Mouse (Mus musculus) midbrain, embryonic 15.5 days (tissue): Measurements from ENCODE around the gene Spag7. TPM values are rescaled to one million over a fixed set of nuclear protein-coding genes. Genes with fewer than 3 reads are reported as not detected.

Source experiments
- ATAC-seq: fragments of 200-750 bp; cut with Nextera tagmentation; replicated peaks from 2 replicates; pipeline ENCODE4 v1.8.0; 2017; ENCODE audit warnings: moderate TSS enrichment
- H3K27ac ChIP-seq: fragments of 300-500 bp; sonication (generic); 2 replicates; pipeline ENCODE4 v1.5.1; 2015; ENCODE audit warnings: mild to moderate bottlenecking, inconsistent platforms
- H3K27me3 ChIP-seq: fragments of 300-500 bp; sonication (generic); replicated peaks from 2 replicates; pipeline ENCODE4 v1.6.1; 2015; ENCODE audit warnings: inconsistent platforms
- H3K36me3 ChIP-seq: fragments of 300-500 bp; sonication (generic); replicated peaks from 2 replicates; pipeline ENCODE4 v1.6.1; 2015; ENCODE audit warnings: inconsistent platforms
- H3K4me1 ChIP-seq: fragments of 300-500 bp; sonication (generic); 2 replicates; pipeline ENCODE4 v1.6.1; 2015; ENCODE audit warnings: inconsistent platforms
- H3K4me2 ChIP-seq: fragments of 300-500 bp; sonication (generic); 2 replicates; pipeline ENCODE4 v1.6.1; 2015; ENCODE audit warnings: inconsistent platforms, mild to moderate bottlenecking, moderate library complexity
- H3K4me3 ChIP-seq: fragments of 300-500 bp; sonication (generic); 2 replicates; pipeline ENCODE4 v1.5.1; 2015; ENCODE audit warnings: mild to moderate bottlenecking, inconsistent platforms
- H3K9ac ChIP-seq: fragments of 300-500 bp; sonication (generic); 2 replicates; pipeline ENCODE4 v1.6.1; 2015; ENCODE audit warnings: mild to moderate bottlenecking, inconsistent platforms
- H3K9me3 ChIP-seq: fragments of 300-500 bp; sonication (generic); 2 replicates; pipeline ENCODE4 v1.6.1; 2016; ENCODE audit warnings: inconsistent platforms
- WGBS: fragments of 180-500 bp; shearing (Covaris S2); methylation state at CpG from one replicate; pipeline ENCODE4 v1.1.7; 2015; ENCODE audit warnings: mixed read lengths; 5-methylcytosine and 5-hydroxymethylcytosine counted together
- microRNA-seq: library from miRNA; unstranded; fragments of <30 nt; microRNA quantifications from one replicate; pipeline ENCODE4, GENCODE M21; 2016
- polyA plus RNA-seq: library from polyadenylated mRNA; unstranded; fragments of >200 nt; fragmentation: Nextera tagmentation; extraction: Ambion mirVana; gene quantifications from 2 replicates; pipeline ENCODE4 v1.2.1, GENCODE M21; 2015

Gene Spag7
- polyA plus RNA-seq, 1 experiment from 2014 or later, result 171 TPM

GRCm38 (mm10) chr11:70629557-70629956 lies 39.7 kb downstream of the Spag7 start:
- Histone ChIP-seq H3K4me3 (no peak overlapping the region), H3K27ac (no peak overlapping the region), H3K9ac (no peak overlapping the region), H3K27me3 (no peaks in the 10 kb centered on the region), H3K4me2 (no peak overlapping the region), H3K4me1 (no peaks in the 10 kb centered on the region), H3K36me3 (no peaks in the 10 kb centered on the region), H3K9me3 (no peaks in the 10 kb centered on the region)
- 51% methylated on average over 5 of the region's 5 CpGs for WGBS
- no peak for ATAC-seq

DNA sequence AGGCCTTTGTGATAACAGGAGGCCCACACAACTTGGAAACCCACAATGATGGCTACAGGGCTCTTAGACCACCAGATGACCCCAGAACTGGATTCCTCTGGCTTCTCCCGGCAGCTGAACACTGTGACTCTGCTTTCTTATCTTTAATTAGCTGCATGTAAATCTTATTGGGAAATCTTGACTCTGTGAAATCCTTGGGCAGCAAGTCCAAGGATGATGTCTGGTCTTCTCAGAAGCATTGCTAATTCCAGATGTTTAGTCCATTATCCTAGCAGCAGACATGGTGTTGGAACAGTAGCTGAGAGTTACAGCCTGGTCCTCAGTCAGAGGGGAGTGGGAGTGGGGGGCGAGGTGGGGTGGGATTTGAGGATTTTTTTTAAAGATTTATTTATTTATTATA lies 40.8 kb downstream of the Spag7 start:
- Histone ChIP-seq H3K4me3 (no peak overlapping the region), H3K4me2 (no peak overlapping the region), H3K9ac (no peak overlapping the region), H3K36me3 (no peaks in the 10 kb centered on the region), H3K27me3 (no peaks in the 10 kb centered on the region), H3K4me1 (no peaks in the 10 kb centered on the region), H3K9me3 (no peaks in the 10 kb centered on the region), H3K27ac (no peak overlapping the region)
- no peak for ATAC-seq
- WGBS, result 71% methylated on average over 2 of the region's 2 CpGs

DNA sequence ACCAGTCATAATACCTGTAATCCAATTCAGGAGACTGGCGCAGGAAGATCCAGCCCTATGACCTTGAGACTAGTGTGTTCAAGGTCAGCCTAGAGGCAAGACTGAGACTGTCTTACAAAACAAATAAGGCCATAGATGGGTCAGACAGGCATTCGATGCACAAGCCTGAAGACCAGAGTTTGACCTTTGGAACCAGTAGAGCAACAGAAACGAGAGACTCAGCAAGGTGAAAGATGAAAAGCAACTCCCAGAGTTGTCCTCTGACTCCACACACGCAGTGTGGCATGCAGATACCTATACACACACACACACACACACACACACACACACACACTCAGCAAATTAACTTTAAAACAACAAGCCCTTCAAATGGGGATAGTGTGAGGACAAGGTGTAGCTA lies 42.3 kb downstream of the Spag7 start:
- Histone ChIP-seq H3K27me3 (no peaks in the 10 kb centered on the region), H3K4me3 (no peak overlapping the region), H3K9ac (no peak overlapping the region), H3K4me1 (no peaks in the 10 kb centered on the region), H3K27ac (no peak overlapping the region), H3K4me2 (no peak overlapping the region), H3K9me3 (no peaks in the 10 kb centered on the region), H3K36me3 (no peaks in the 10 kb centered on the region)
- ATAC-seq, result no peak
- WGBS, result 79% methylated on average over 4 of the region's 4 CpGs

DNA sequence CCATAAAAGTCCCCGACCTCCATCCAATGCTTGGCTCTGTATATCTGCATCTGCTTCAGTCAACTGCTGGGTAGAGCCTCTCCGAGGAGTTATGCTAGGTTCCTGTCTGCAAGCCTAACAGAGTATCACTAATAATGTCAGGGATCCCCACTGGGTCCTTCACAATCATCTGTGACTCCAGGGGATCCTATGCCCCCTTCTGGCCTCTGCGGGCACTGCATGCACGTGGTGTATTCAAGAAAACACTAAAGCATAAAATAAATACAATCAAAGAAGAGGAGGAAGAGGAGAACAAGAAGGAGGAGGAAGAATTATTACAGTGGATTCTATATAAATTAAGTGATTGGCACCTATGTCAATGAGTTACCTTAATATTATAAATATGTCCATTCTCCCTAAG lies 43.7 kb downstream of the Spag7 start:
- no peaks in the 10 kb centered on the region for H3K9me3 ChIP-seq
- H3K27me3 ChIP-seq, result no peaks in the 10 kb centered on the region
- 46% methylated on average over 4 of the region's 4 CpGs for WGBS
- no peak overlapping the region for H3K9ac ChIP-seq
- no peak overlapping the region for H3K27ac ChIP-seq
- H3K36me3 ChIP-seq, result no peaks in the 10 kb centered on the region
- no peak overlapping the region for H3K4me2 ChIP-seq
- no peaks in the 10 kb centered on the region for H3K4me1 ChIP-seq
- no peak overlapping the region for H3K4me3 ChIP-seq
- no peak for ATAC-seq

GRCm38 (mm10) chr11:70623053-70623742 lies 46.0 kb downstream of the Spag7 start:
- no peak overlapping the region for H3K4me2 ChIP-seq
- H3K4me1 ChIP-seq, result no peaks in the 10 kb centered on the region
- H3K27me3 ChIP-seq, result no peaks in the 10 kb centered on the region
- no peak overlapping the region for H3K4me3 ChIP-seq
- WGBS, result 86% methylated on average over 10 of the region's 10 CpGs
- ATAC-seq, result no peak
- no peak overlapping the region for H3K27ac ChIP-seq
- H3K9ac ChIP-seq, result no peak overlapping the region
- no peaks in the 10 kb centered on the region for H3K36me3 ChIP-seq
- H3K9me3 ChIP-seq, result no peaks in the 10 kb centered on the region

DNA sequence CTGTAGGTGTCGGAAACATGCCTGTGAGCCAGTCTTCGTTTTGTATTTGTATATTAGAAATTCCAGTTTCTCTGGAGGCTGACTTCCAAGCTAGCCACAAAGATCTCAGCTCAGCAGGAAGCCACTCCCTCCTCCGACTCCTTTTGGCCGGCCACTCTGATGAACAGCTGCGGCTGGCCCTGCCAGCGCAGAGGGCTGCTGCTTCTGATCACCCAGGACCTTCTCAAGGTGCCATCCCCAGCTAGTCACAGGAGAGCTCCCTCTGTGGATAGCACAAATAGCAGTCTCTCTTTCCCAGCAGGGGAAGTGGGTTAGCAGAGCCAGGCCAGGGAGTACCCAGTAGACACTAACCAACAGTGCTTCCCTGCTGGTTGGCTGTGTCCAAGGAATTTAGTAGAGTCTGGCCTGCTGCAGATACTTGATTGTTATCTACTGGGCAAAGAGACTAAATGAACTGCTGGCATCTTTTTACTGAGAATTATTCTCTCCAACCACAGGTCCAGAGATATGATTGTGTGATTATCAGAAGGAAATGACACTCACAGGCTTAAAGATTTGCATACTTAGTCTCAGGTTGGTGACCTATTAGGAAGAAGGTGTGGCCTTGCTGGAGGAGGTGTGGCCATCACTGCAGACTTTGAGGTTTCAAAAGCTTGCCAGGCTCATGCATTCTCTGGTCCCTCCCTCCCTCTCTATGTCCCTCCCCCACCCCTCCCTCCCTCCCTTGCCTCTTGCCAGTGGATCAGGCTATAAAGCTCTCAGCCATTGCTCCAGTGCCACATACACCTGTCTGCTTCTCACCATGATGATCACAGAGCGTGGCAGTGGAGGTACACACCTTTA lies 47.0 kb downstream of the Spag7 start:
- H3K9ac ChIP-seq, result no peak overlapping the region
- no peak overlapping the region for H3K4me2 ChIP-seq
- no peaks in the 10 kb centered on the region for H3K36me3 ChIP-seq
- no peak overlapping the region for H3K4me3 ChIP-seq
- H3K9me3 ChIP-seq, result no peaks in the 10 kb centered on the region
- WGBS, result 44% methylated on average over 7 of the region's 7 CpGs
- H3K27ac ChIP-seq, result no peak overlapping the region
- no peak for ATAC-seq
- H3K27me3 ChIP-seq, result no peaks in the 10 kb centered on the region
- no peaks in the 10 kb centered on the region for H3K4me1 ChIP-seq

GRCm38 (mm10) chr11:70619101-70619500 lies 50.1 kb downstream of the Spag7 start, which contains the start of gene Chrne:
TSS of gene Chrne (minus strand) at chr11:70619216.
- H3K9me3 ChIP-seq, result no peaks in the 10 kb centered on the region
- 60% methylated on average over 1 of the region's 1 CpGs for WGBS
- ATAC-seq, result no peak
- peaks cover 8% of the 10 kb centered on the region; the same call in 1 of the 2 replicates for H3K27me3 ChIP-seq
- H3K4me2 ChIP-seq, result no peak within 1 kb of the TSS
- H3K9ac ChIP-seq, result no peak within 1 kb of the TSS
- H3K27ac ChIP-seq, result no peak within 1 kb of the TSS
- H3K36me3 ChIP-seq, result no peaks in the 10 kb centered on the region
- H3K4me1 ChIP-seq, result peaks cover 11% of the 10 kb centered on the region
- H3K4me3 ChIP-seq, result no peak within 1 kb of the TSS

DNA sequence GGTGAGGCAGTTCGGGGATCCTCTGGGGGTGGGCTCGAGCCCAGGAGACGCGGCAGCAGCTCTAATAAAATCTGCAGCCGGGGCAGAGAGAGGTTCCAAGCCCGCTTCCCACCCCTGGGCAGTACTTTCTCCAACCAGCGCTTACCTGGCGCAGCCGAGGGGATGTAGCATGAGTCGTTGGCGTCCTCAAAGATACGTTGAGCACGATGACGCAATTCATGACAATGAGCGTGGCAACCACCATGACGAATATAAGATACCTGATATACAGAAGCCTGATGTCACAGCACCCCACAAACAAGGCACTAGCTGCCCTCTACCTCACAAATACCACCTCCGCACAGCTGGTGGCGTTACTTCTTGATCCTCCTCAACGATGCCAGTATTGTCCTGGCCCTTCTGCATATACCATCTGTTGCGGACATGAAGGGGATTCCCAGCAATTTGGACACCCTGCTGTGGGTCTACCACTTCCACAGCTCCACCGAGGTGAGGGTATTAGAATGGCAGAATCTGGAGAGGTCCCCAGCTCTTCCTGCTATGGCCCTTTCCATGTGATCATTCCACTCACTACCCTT lies 53.6 kb downstream of the Spag7 start, which contains the start of gene 4930544D05Rik:
TSS of gene 4930544D05Rik (plus strand) at position 333 of the 578 bp plus-strand sequence.
- ATAC-seq, result no peak
- H3K36me3 ChIP-seq, result peaks cover 13% of the 10 kb centered on the region; the same call in 1 of the 2 replicates
- WGBS, result 14% methylated on average over 21 of the region's 21 CpGs
- H3K9ac ChIP-seq, result no peak within 1 kb of the TSS
- peaks cover 8% of the 10 kb centered on the region; the same call in 1 of the 2 replicates for H3K27me3 ChIP-seq
- peak within 1 kb of the TSS; percentile 45 for H3K4me2 ChIP-seq
- peak within 1 kb of the TSS; percentile 17; the same call in 1 of the 2 replicates for H3K4me3 ChIP-seq
- no peaks in the 10 kb centered on the region for H3K9me3 ChIP-seq
- peaks cover 11% of the 10 kb centered on the region for H3K4me1 ChIP-seq
- H3K27ac ChIP-seq, result no peak within 1 kb of the TSS

- no peak; the same call in 1 of the 2 replicates for ATAC-seq
- Histone ChIP-seq H3K36me3 (peaks cover 19% of the 10 kb centered on the region), H3K9ac (no peak overlapping the region), H3K27ac (no peak overlapping the region), H3K9me3 (no peaks in the 10 kb centered on the region), H3K27me3 (peaks cover 8% of the 10 kb centered on the region; the same call in 1 of the 2 replicates), H3K4me1 (peaks cover 11% of the 10 kb centered on the region), H3K4me3 (peak overlapping the region; percentile 17; the same call in 1 of the 2 replicates), H3K4me2 (peak overlapping the region; percentile 45)
- 4% methylated on average over 17 of the region's 17 CpGs for WGBS
These were observed 54.1 kb downstream of the Spag7 start for GRCm38 (mm10) chr11:70615074-70615473.

Small RNA genes lying within 50 kb of the gene (microRNA-seq; reads per million reads assigned to microRNA genes)
- gene Mir6925, result 0.55 reads per million

Other genes starting within 250 kb of the Spag7 start
- 53.6 and 53.8 TPM in 2 replicates for gene Arrb2, start 236.8 kb downstream of the Spag7 start, polyA plus RNA-seq
- 46.2 and 49.5 TPM in 2 replicates for gene Med11, start 217.5 kb downstream of the Spag7 start, polyA plus RNA-seq
- 0.61 and 0.62 TPM in 2 replicates for gene Zmynd15, start 210.0 kb downstream of the Spag7 start, polyA plus RNA-seq
- gene Cxcl16, start 209.4 kb downstream of the Spag7 start, polyA plus RNA-seq, result 2.5 and 2.9 TPM in 2 replicates
- 3.8 and 4.0 TPM in 2 replicates for gene Tm4sf5, start 164.2 kb downstream of the Spag7 start, polyA plus RNA-seq
- 0.46 TPM in 1 of 2 replicates, not detected in the other for gene Vmo1, start 154.8 kb downstream of the Spag7 start, polyA plus RNA-seq
- gene Gltpd2, start 150.2 kb downstream of the Spag7 start, polyA plus RNA-seq, result 0.14 and 0.27 TPM in 2 replicates
- 777 and 795 TPM in 2 replicates for gene Psmb6, start 144.0 kb downstream of the Spag7 start, polyA plus RNA-seq
- gene Gm40193, start 136.5 kb downstream of the Spag7 start, polyA plus RNA-seq, result not detected in 2 replicates
- gene Pld2, start 129.4 kb downstream of the Spag7 start, polyA plus RNA-seq, result 13.8 and 14.8 TPM in 2 replicates
- 17.9 and 18.7 TPM in 2 replicates for gene Mink1, start 106.5 kb downstream of the Spag7 start, polyA plus RNA-seq
- not detected in 2 replicates for gene 4930544D05Rik, start 53.6 kb downstream of the Spag7 start, polyA plus RNA-seq
- gene Chrne, start 50.2 kb downstream of the Spag7 start, polyA plus RNA-seq, result not detected in 2 replicates
- gene Gp1ba, start 30.3 kb downstream of the Spag7 start, polyA plus RNA-seq, result 0.11 and 0.14 TPM in 2 replicates
- gene Rnf167, start 22.2 kb downstream of the Spag7 start, polyA plus RNA-seq, result 114 and 122 TPM in 2 replicates
- 180 and 181 TPM in 2 replicates for gene Slc25a11, start 21.9 kb downstream of the Spag7 start, polyA plus RNA-seq
- 659 and 665 TPM in 2 replicates for gene Pfn1, start 14.8 kb downstream of the Spag7 start, polyA plus RNA-seq
- gene Eno3, start 12.2 kb downstream of the Spag7 start, polyA plus RNA-seq, result 8.0 and 8.3 TPM in 2 replicates
- gene Camta2, start 18.7 kb upstream of the Spag7 start, polyA plus RNA-seq, result 23.5 and 25.0 TPM in 2 replicates
- 1.0 and 1.7 TPM in 2 replicates for gene Inca1, start 30.7 kb upstream of the Spag7 start, polyA plus RNA-seq
- 1.9 TPM in 2 replicates for gene Kif1c, start 31.1 kb upstream of the Spag7 start, polyA plus RNA-seq
- 16.7 and 16.8 TPM in 2 replicates for gene Zfp3, start 94.8 kb upstream of the Spag7 start, polyA plus RNA-seq
- gene Scimp, start 143.2 kb upstream of the Spag7 start, polyA plus RNA-seq, result not detected in 2 replicates
- gene Rabep1, start 175.4 kb upstream of the Spag7 start, polyA plus RNA-seq, result 85.6 and 93.1 TPM in 2 replicates